20 mouse cellular contexts compared by ENCODE assay signal in the genomic region with DNA sequence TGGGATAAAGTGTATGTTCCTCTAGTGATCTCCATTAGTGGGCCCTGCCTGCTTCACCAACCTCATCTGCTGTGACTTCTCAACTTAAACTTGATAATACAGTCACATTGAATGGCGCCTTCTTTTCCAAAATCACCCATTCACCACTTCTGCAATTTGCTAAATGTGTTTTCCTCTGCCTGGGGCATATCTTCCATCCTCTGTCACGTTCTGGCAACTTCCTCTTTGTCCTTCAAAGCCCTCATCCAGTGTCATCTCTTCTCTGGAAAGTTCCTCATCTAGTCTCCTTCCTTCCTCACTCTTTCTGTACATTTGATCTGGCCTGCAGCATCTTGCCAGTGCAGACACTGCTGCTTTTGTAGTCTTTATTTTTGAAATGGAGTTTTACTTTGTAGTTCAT.
DNase-seq lines count a peak whose midpoint lies in the region; ATAC-seq and TF ChIP-seq lines count a peak whose summit lies in the region.
"Had no signal": no experiment of that assay in that cellular context is flagged by ENCODE, and none has a peak within 500 bp of the region (broad histone marks: within the 10 kb centered on the region; RNA-seq: fewer than 3 reads in every experiment).

No protein-coding gene starts in this region.

- H3K4me3 ChIP-seq in liver, adult 2 months (ENCODE audit: insufficient read depth, low read depth, low read length) = no peak overlapping the region
- H3K4me3 ChIP-seq in hindbrain, embryonic 16.5 days (ENCODE audit: low read length) = no peak overlapping the region
- H3K4me3 ChIP-seq in hindbrain, embryonic 14.5 days (replicated peaks; ENCODE audit: low read length) = no peak overlapping the region
- H3K4me3 ChIP-seq: embryonic facial prominence, embryonic 13.5 days; forebrain, embryonic 12.5 days; heart, embryonic 13.5 days; hindbrain, embryonic 13.5 days had no signal

- no peaks in the 10 kb centered on the region for H3K9me3 ChIP-seq in hindbrain, embryonic 16.5 days (ENCODE audit: control insufficient read depth, low read length)
- H3K9me3 ChIP-seq in hindbrain, embryonic 14.5 days (ENCODE audit: control insufficient read depth, low read length) = no peaks in the 10 kb centered on the region
- H3K9me3 ChIP-seq: embryonic facial prominence, embryonic 13.5 days; forebrain, embryonic 12.5 days; heart, embryonic 13.5 days; hindbrain, embryonic 13.5 days had no signal

- no peak overlapping the region for H3K9ac ChIP-seq in liver, adult 2 months (ENCODE audit: low read depth, low read length)
- no peak overlapping the region for H3K9ac ChIP-seq in hindbrain, embryonic 16.5 days (ENCODE audit: low read depth, low read length)
- no peak overlapping the region for H3K9ac ChIP-seq in hindbrain, embryonic 14.5 days
- H3K9ac ChIP-seq: embryonic facial prominence, embryonic 13.5 days; forebrain, embryonic 12.5 days; heart, embryonic 13.5 days; hindbrain, embryonic 13.5 days had no signal

- 77% methylated on average over 2 of the region's 2 CpGs for WGBS in liver, adult 2 months
- 74% methylated on average over 2 of the region's 2 CpGs for WGBS in hindbrain, embryonic 16.5 days
- WGBS in hindbrain, embryonic 14.5 days = 67% methylated on average over 2 of the region's 2 CpGs

- no peaks in the 10 kb centered on the region for H3K4me1 ChIP-seq in liver, adult 2 months (ENCODE audit: control insufficient read depth, insufficient read depth, low read length)
- H3K4me1 ChIP-seq in hindbrain, embryonic 16.5 days (ENCODE audit: control insufficient read depth, insufficient read depth, low read depth, low read length) = peaks cover 2% of the 10 kb centered on the region; the same call in 1 of the 2 replicates
- peaks cover 8% of the 10 kb centered on the region; the same call in 1 of the 2 replicates for H3K4me1 ChIP-seq in hindbrain, embryonic 14.5 days (replicated peaks; ENCODE audit: control insufficient read depth, insufficient read depth, low read length)

- TF ChIP-seq POLR2A in liver, adult 2 months (IDR thresholded peaks at IDR 0.05; ENCODE audit: extremely low read depth, insufficient read depth, low read length) = no peak

- peak; percentile 91 for ATAC-seq in granulocyte monocyte progenitor cell, adult 5-6 weeks (replicated peaks; ENCODE audit: poor library complexity, severe bottlenecking)
- ATAC-seq in megakaryocyte progenitor cell, adult 5-6 weeks (replicated peaks; ENCODE audit: poor library complexity) = peak; percentile 82
- no peak for ATAC-seq in hindbrain, embryonic 16.5 days
- ATAC-seq in hindbrain, embryonic 14.5 days (ENCODE audit: low FRiP score) = no peak
- ATAC-seq: forebrain, embryonic 16.5 days had no signal

- no peak for TF ChIP-seq CTCF in liver, adult 2 months (IDR thresholded peaks at IDR 0.05; ENCODE audit: low read depth, low read length)

- H3K79me2 ChIP-seq in liver, adult 2 months (ENCODE audit: control insufficient read depth, insufficient read depth, low read length) = no peaks in the 10 kb centered on the region

- peak; percentile 14 for DNase-seq in liver, adult 2 months (ENCODE audit: extremely low read depth, low read depth, low spot score)
- DNase-seq in liver = no peak
- DNase-seq in urinary bladder, postnatal 4 days (ENCODE audit: low spot score in 2 of 2) = no peak
- no peak for DNase-seq in hindbrain, embryonic 14.5 days (ENCODE audit: low spot score)
- DNase-seq: adrenal gland, adult 8-10 months; adrenal gland, postnatal 36 days; cerebellum, adult 11 months; cerebellum, adult 8-10 months; cerebellum, postnatal 14 days; gastrocnemius, postnatal 14 days; heart, postnatal 4 days had no signal

- no peaks in the 10 kb centered on the region for H3K27me3 ChIP-seq in liver, adult 2 months (ENCODE audit: control insufficient read depth, insufficient read depth, low read length)
- peaks cover 9% of the 10 kb centered on the region; the same call in 1 of the 2 replicates for H3K27me3 ChIP-seq in hindbrain, embryonic 16.5 days (replicated peaks; ENCODE audit: control insufficient read depth, insufficient read depth, low read length)
- H3K27me3 ChIP-seq in hindbrain, embryonic 14.5 days (ENCODE audit: control insufficient read depth, insufficient read depth, low read length) = peaks cover 33% of the 10 kb centered on the region
- H3K27me3 ChIP-seq: CH12.LX had no signal

- no peak overlapping the region for H3K27ac ChIP-seq in liver, adult 2 months (replicated peaks; ENCODE audit: insufficient read depth, low read depth, low read length)
- H3K27ac ChIP-seq in hindbrain, embryonic 16.5 days (ENCODE audit: low read depth, low read length) = no peak overlapping the region
- no peak overlapping the region for H3K27ac ChIP-seq in hindbrain, embryonic 14.5 days
- H3K27ac ChIP-seq: embryonic facial prominence, embryonic 13.5 days; forebrain, embryonic 12.5 days; heart, embryonic 13.5 days; hindbrain, embryonic 13.5 days had no signal

- no peak overlapping the region for H3K4me2 ChIP-seq in hindbrain, embryonic 16.5 days (ENCODE audit: low read length)
- no peak overlapping the region for H3K4me2 ChIP-seq in hindbrain, embryonic 14.5 days (replicated peaks)
- H3K4me2 ChIP-seq: embryonic facial prominence, embryonic 13.5 days; forebrain, embryonic 12.5 days; hindbrain, embryonic 13.5 days had no signal

- H3K36me3 ChIP-seq in liver, adult 2 months (ENCODE audit: control insufficient read depth, insufficient read depth, low read length) = no peaks in the 10 kb centered on the region
- no peaks in the 10 kb centered on the region for H3K36me3 ChIP-seq in hindbrain, embryonic 16.5 days (ENCODE audit: control insufficient read depth, insufficient read depth, low read length)
- no peaks in the 10 kb centered on the region for H3K36me3 ChIP-seq in hindbrain, embryonic 14.5 days (replicated peaks; ENCODE audit: control insufficient read depth, insufficient read depth)
- H3K36me3 ChIP-seq: embryonic facial prominence, embryonic 13.5 days; forebrain, embryonic 12.5 days; heart, embryonic 13.5 days; hindbrain, embryonic 13.5 days had no signal

Comparison
In these comparisons a context has a peak if more than half of its experiments do, and no peak if none do; other contexts are left out.
1. ATAC-seq: peak in granulocyte monocyte progenitor cell, adult 5-6 weeks (single experiment) and megakaryocyte progenitor cell, adult 5-6 weeks (single experiment); none in hindbrain, embryonic 16.5 days (single experiment) and hindbrain, embryonic 14.5 days (single experiment).